Comparison of ENCODE assay signal across 16 mouse cellular contexts in genomic region chr13:17212681-17213080, GRCm38 (mm10).
"Had no signal": no experiment of that assay in that cellular context is flagged by ENCODE, and none has a peak within 500 bp of the region (broad histone marks: within the 10 kb centered on the region; RNA-seq: fewer than 3 reads in every experiment).

No protein-coding gene starts in this region.

- H3K9ac ChIP-seq: liver, embryonic 13.5 days; midbrain, embryonic 12.5 days; midbrain, embryonic 15.5 days; neural tube, embryonic 13.5 days; stomach, embryonic 15.5 days had no signal

- H3K27me3 ChIP-seq: liver, embryonic 13.5 days; midbrain, embryonic 12.5 days; midbrain, embryonic 15.5 days; neural tube, embryonic 13.5 days; stomach, embryonic 15.5 days had no signal

- H3K9me3 ChIP-seq: liver, embryonic 13.5 days; midbrain, embryonic 12.5 days; midbrain, embryonic 15.5 days; neural tube, embryonic 13.5 days; stomach, embryonic 15.5 days had no signal

- DNase-seq: kidney, adult 9 months; kidney, postnatal 14 days; kidney, postnatal 4 days; liver, embryonic 13.5 days; lung, adult 2 months; lung, postnatal 14 days; retina, postnatal 1 day; right cerebral cortex, postnatal 25 days; spleen, adult 18-20 months; thymus, postnatal 36 days had no signal

- H3K4me2 ChIP-seq: liver, embryonic 13.5 days; midbrain, embryonic 12.5 days; midbrain, embryonic 15.5 days; neural tube, embryonic 13.5 days; stomach, embryonic 15.5 days had no signal

- ATAC-seq: midbrain, embryonic 15.5 days had no signal

- H3K4me1 ChIP-seq: liver, embryonic 13.5 days; midbrain, embryonic 12.5 days; midbrain, embryonic 15.5 days; neural tube, embryonic 13.5 days; stomach, embryonic 15.5 days had no signal

- H3K27ac ChIP-seq: left cerebral cortex, adult 2 months; liver, embryonic 13.5 days; macrophage; midbrain, embryonic 12.5 days; midbrain, embryonic 15.5 days; neural tube, embryonic 13.5 days; stomach, embryonic 15.5 days had no signal

- H3K36me3 ChIP-seq: liver, embryonic 13.5 days; midbrain, embryonic 12.5 days; midbrain, embryonic 15.5 days; neural tube, embryonic 13.5 days; stomach, embryonic 15.5 days had no signal

- H3K4me3 ChIP-seq: left cerebral cortex, adult 2 months; liver, embryonic 13.5 days; midbrain, embryonic 12.5 days; midbrain, embryonic 15.5 days; neural tube, embryonic 13.5 days; stomach, embryonic 15.5 days had no signal
